Mouse (Mus musculus) limb, embryonic 10.5 days (tissue): ENCODE data around the gene Zfp462. TPM values are rescaled to one million over a fixed set of nuclear protein-coding genes. Genes with fewer than 3 reads are reported as not detected.
A peak's percentile ranks its signal among the peaks of the same experiment; 100 is the strongest.

Experiments used
- DNase-seq: peaks from one replicate; pipeline ENCODE4 v3.0.0-alpha.2; 2017; ENCODE audit warnings: low spot score
- H3K27ac ChIP-seq: fragments of 300-500 bp; sonication (generic); 2 replicates; pipeline ENCODE4 v1.5.1; 2016; ENCODE audit warnings: mild to moderate bottlenecking
- H3K27me3 ChIP-seq: fragments of 300-500 bp; sonication (generic); 2 replicates; pipeline ENCODE4 v1.6.1; 2016; ENCODE audit warnings: low read depth, mild to moderate bottlenecking; ENCODE audit not compliant: poor library complexity, severe bottlenecking
- H3K36me3 ChIP-seq: fragments of 300-500 bp; sonication (generic); 2 replicates; pipeline ENCODE4 v1.6.1; 2016; ENCODE audit warnings: mild to moderate bottlenecking, moderate library complexity
- H3K4me1 ChIP-seq: fragments of 300-500 bp; sonication (generic); 2 replicates; pipeline ENCODE4 v1.6.1; 2016
- H3K4me3 ChIP-seq: fragments of 300-500 bp; sonication (generic); 2 replicates; pipeline ENCODE4 v1.5.1; 2016; ENCODE audit warnings: mild to moderate bottlenecking, moderate library complexity
- H3K9me3 ChIP-seq: fragments of 300-500 bp; sonication (generic); replicated peaks from 2 replicates; pipeline ENCODE4 v1.6.1; 2016; ENCODE audit warnings: mild to moderate bottlenecking
- WGBS: fragments of 180-500 bp; shearing (Covaris S2); methylation state at CpG from one replicate; pipeline ENCODE4 v1.1.7; 2016; 5-methylcytosine and 5-hydroxymethylcytosine counted together
- polyA plus RNA-seq: library from polyadenylated mRNA; unstranded; fragments of >200 nt; fragmentation: Nextera tagmentation; extraction: Ambion mirVana; gene quantifications from 2 replicates; pipeline ENCODE4 v1.2.1, GENCODE M21; 2016

Zfp462 gene
- polyA plus RNA-seq, 1 experiment from 2014 or later: 10.3 TPM

GRCm38 (mm10) chr4:55084080-55084688 lies 139.3 kb downstream of the Zfp462 start:
- DNase-seq: no peak
- peaks cover 46% of the 10 kb centered on the region for H3K36me3 ChIP-seq
- WGBS: 91% methylated on average over 6 of the region's 6 CpGs

GRCm38 (mm10) chr4:55088153-55088552 lies 143.3 kb downstream of the Zfp462 start:
- 92% methylated on average over 3 of the region's 3 CpGs for WGBS
- no peaks in the 10 kb centered on the region for H3K9me3 ChIP-seq

More at GRCm38 (mm10) chr4:55084080-55084688, 139.3 kb downstream of the Zfp462 start:
- no peaks in the 10 kb centered on the region for H3K4me1 ChIP-seq
- H3K4me3 ChIP-seq: no peak overlapping the region
- H3K27ac ChIP-seq: no peak overlapping the region
- H3K9me3 ChIP-seq: no peaks in the 10 kb centered on the region
- no peaks in the 10 kb centered on the region for H3K27me3 ChIP-seq

GRCm38 (mm10) chr4:55088922-55089321 lies 144.1 kb downstream of the Zfp462 start:
- Histone ChIP-seq H3K27me3 (no peaks in the 10 kb centered on the region), H3K9me3 (no peaks in the 10 kb centered on the region), H3K4me3 (no peak overlapping the region), H3K4me1 (no peaks in the 10 kb centered on the region), H3K36me3 (peaks cover 6% of the 10 kb centered on the region), H3K27ac (no peak overlapping the region)
- 74% methylated on average over 6 of the region's 6 CpGs for WGBS
- no peak for DNase-seq

More at GRCm38 (mm10) chr4:55088153-55088552, 143.3 kb downstream of the Zfp462 start:
- Histone ChIP-seq H3K36me3 (peaks cover 13% of the 10 kb centered on the region), H3K27ac (no peak overlapping the region), H3K4me1 (no peaks in the 10 kb centered on the region), H3K27me3 (no peaks in the 10 kb centered on the region), H3K4me3 (no peak overlapping the region)
- no peak for DNase-seq

GRCm38 (mm10) chr4:55097157-55097556 lies 152.3 kb downstream of the Zfp462 start:
- Histone ChIP-seq H3K36me3 (no peaks in the 10 kb centered on the region), H3K4me1 (peaks cover 14% of the 10 kb centered on the region), H3K9me3 (no peaks in the 10 kb centered on the region), H3K27me3 (no peaks in the 10 kb centered on the region), H3K27ac (no peak overlapping the region), H3K4me3 (no peak overlapping the region)
- 56% methylated on average over 2 of the region's 2 CpGs for WGBS
- DNase-seq: no peak

GRCm38 (mm10) chr4:55098366-55098765 lies 153.5 kb downstream of the Zfp462 start:
- 34% methylated on average over 6 of the region's 6 CpGs for WGBS
- Histone ChIP-seq H3K4me1 (peaks cover 14% of the 10 kb centered on the region), H3K27me3 (no peaks in the 10 kb centered on the region), H3K27ac (no peak overlapping the region), H3K9me3 (no peaks in the 10 kb centered on the region), H3K4me3 (no peak overlapping the region), H3K36me3 (no peaks in the 10 kb centered on the region)
- DNase-seq: no peak

- Histone ChIP-seq H3K4me1 (peaks cover 14% of the 10 kb centered on the region), H3K4me3 (no peak overlapping the region), H3K27ac (0 out of 2 replicates have a peak overlapping the region, but pooled peaks have one; percentile 23), H3K9me3 (no peaks in the 10 kb centered on the region), H3K36me3 (no peaks in the 10 kb centered on the region), H3K27me3 (no peaks in the 10 kb centered on the region)
- 73% methylated on average over 2 of the region's 2 CpGs for WGBS
- no peak for DNase-seq
These were observed 156.0 kb downstream of the Zfp462 start for GRCm38 (mm10) chr4:55100851-55101250.

- Histone ChIP-seq H3K27me3 (no peaks in the 10 kb centered on the region), H3K9me3 (no peaks in the 10 kb centered on the region), H3K4me1 (peaks cover 14% of the 10 kb centered on the region), H3K4me3 (no peak overlapping the region), H3K27ac (no peak overlapping the region), H3K36me3 (no peaks in the 10 kb centered on the region)
- WGBS: 91% methylated on average over 9 of the region's 9 CpGs
- no peak for DNase-seq
These were observed 156.8 kb downstream of the Zfp462 start for GRCm38 (mm10) chr4:55101601-55102000.

- Histone ChIP-seq H3K4me3 (no peak overlapping the region), H3K9me3 (no peaks in the 10 kb centered on the region), H3K27ac (no peak overlapping the region), H3K36me3 (no peaks in the 10 kb centered on the region), H3K27me3 (no peaks in the 10 kb centered on the region), H3K4me1 (peaks cover 14% of the 10 kb centered on the region)
- 89% methylated on average over 3 of the region's 3 CpGs for WGBS
- DNase-seq: no peak
These were observed 157.5 kb downstream of the Zfp462 start for GRCm38 (mm10) chr4:55102382-55102781.

GRCm38 (mm10) chr4:55103575-55103974 lies 158.7 kb downstream of the Zfp462 start:
- no peak overlapping the region for H3K4me3 ChIP-seq
- DNase-seq: no peak
- no peaks in the 10 kb centered on the region for H3K36me3 ChIP-seq
- H3K4me1 ChIP-seq: peaks cover 11% of the 10 kb centered on the region
- 79% methylated on average over 3 of the region's 3 CpGs for WGBS
- H3K9me3 ChIP-seq: no peaks in the 10 kb centered on the region
- H3K27me3 ChIP-seq: no peaks in the 10 kb centered on the region
- no peak overlapping the region for H3K27ac ChIP-seq

- DNase-seq: no peak
- H3K36me3 ChIP-seq: no peaks in the 10 kb centered on the region
- no peak overlapping the region for H3K4me3 ChIP-seq
- no peak overlapping the region for H3K27ac ChIP-seq
- no peaks in the 10 kb centered on the region for H3K27me3 ChIP-seq
- WGBS: 58% methylated on average over 10 of the region's 10 CpGs
- H3K4me1 ChIP-seq: peaks cover 9% of the 10 kb centered on the region; the same call in 1 of the 2 replicates
- no peaks in the 10 kb centered on the region for H3K9me3 ChIP-seq
These were observed 173.1 kb downstream of the Zfp462 start for GRCm38 (mm10) chr4:55117839-55118487.

- H3K27ac ChIP-seq: no peak overlapping the region
- H3K27me3 ChIP-seq: no peaks in the 10 kb centered on the region
- no peaks in the 10 kb centered on the region for H3K9me3 ChIP-seq
- DNase-seq: no peak
- H3K4me1 ChIP-seq: peaks cover 9% of the 10 kb centered on the region; the same call in 1 of the 2 replicates
- no peak overlapping the region for H3K4me3 ChIP-seq
- H3K36me3 ChIP-seq: no peaks in the 10 kb centered on the region
- 79% methylated on average over 2 of the region's 2 CpGs for WGBS
These were observed 176.3 kb downstream of the Zfp462 start for GRCm38 (mm10) chr4:55121126-55121525.

GRCm38 (mm10) chr4:55121952-55122351 lies 177.1 kb downstream of the Zfp462 start:
- DNase-seq: no peak
- no peaks in the 10 kb centered on the region for H3K27me3 ChIP-seq
- H3K27ac ChIP-seq: no peak overlapping the region
- no peaks in the 10 kb centered on the region for H3K36me3 ChIP-seq
- no peaks in the 10 kb centered on the region for H3K9me3 ChIP-seq
- 47% methylated on average over 6 of the region's 6 CpGs for WGBS
- no peak overlapping the region for H3K4me3 ChIP-seq
- H3K4me1 ChIP-seq: peaks cover 9% of the 10 kb centered on the region; the same call in 1 of the 2 replicates

- H3K9me3 ChIP-seq: no peaks in the 10 kb centered on the region
- 0 out of 2 replicates have a peak, but pooled peaks cover 3% of the 10 kb centered on the region for H3K4me1 ChIP-seq
- no peak for DNase-seq
- no peaks in the 10 kb centered on the region for H3K27me3 ChIP-seq
- H3K27ac ChIP-seq: no peak overlapping the region
- WGBS: 90% methylated on average over 3 of the region's 3 CpGs
- no peaks in the 10 kb centered on the region for H3K36me3 ChIP-seq
- no peak overlapping the region for H3K4me3 ChIP-seq
These were observed 179.3 kb downstream of the Zfp462 start for GRCm38 (mm10) chr4:55124126-55124525.
